Mouse (Mus musculus) cortical plate, adult 2 months (tissue): ENCODE measurements around the gene Siglec1.

Experiments
- CTCF ChIP-seq: fragments of 200-500 bp; IDR thresholded peaks from 2 replicates; pipeline ENCODE4 v1.5.1; 2011; ENCODE audit warnings: mild to moderate bottlenecking, control low read depth, low read length; ENCODE audit not compliant: insufficient read depth; ENCODE audit errors: extremely low read depth
- POLR2A ChIP-seq: fragments of 200-500 bp; IDR thresholded peaks from 2 replicates; pipeline ENCODE4 v1.6.1; 2011; ENCODE audit warnings: mild to moderate bottlenecking, low read length, control low read depth; ENCODE audit not compliant: insufficient read depth; ENCODE audit errors: extremely low read depth

DNA sequence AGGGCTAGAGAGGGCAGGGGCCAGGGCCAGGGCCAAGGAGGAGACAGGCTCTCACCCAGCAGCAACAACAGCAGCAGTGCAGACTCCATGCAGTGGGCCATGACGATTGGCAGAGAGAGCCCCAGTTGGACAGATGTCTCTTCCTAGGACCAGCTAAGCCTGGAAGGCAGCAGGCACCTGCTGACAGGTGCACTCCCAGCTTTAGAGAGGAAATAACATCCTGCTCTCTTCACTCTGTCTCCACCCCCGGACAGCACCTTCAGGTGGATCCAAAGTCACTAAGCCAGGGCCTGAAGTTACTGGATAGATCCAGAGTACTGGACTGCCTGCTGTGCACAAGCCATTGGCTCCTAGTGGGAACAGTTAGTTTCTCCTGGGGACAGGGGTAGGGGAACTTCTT, 43.6 kb downstream of the Siglec1 start, which contains the start of gene Gfra4:
- no peak for TF ChIP-seq POLR2A
- TF ChIP-seq CTCF = no peak
